Mouse (Mus musculus): Measurements from ENCODE around the gene Ddx23.

Ddx23 gene

GRCm38 (mm10) chr15:98674284-98674993, 11.7 kb upstream of the Ddx23 start:
- no peak for DNase-seq

GRCm38 (mm10) chr15:98673732-98674131, 11.0 kb upstream of the Ddx23 start:
- DNase-seq = no peak

- no peak for DNase-seq
Measured at GRCm38 (mm10) chr15:98672592-98672991, 9.9 kb upstream of the Ddx23 start.

GRCm38 (mm10) chr15:98664042-98664907, 1.6 kb upstream of the Ddx23 start:
- DNase-seq = no peak

- DNase-seq = no peak
Measured at GRCm38 (mm10) chr15:98662198-98662566, 512 bp downstream of the Ddx23 start.

- no peak for DNase-seq
Measured at GRCm38 (mm10) chr15:98656982-98657751, 5.5 kb downstream of the Ddx23 start.

- DNase-seq = no peak
Measured at GRCm38 (mm10) chr15:98652174-98652573, 10.5 kb downstream of the Ddx23 start.

GRCm38 (mm10) chr15:98651431-98651830, 11.3 kb downstream of the Ddx23 start:
- DNase-seq = no peak

- DNase-seq = no peak
Measured at GRCm38 (mm10) chr15:98648071-98648470, 14.6 kb downstream of the Ddx23 start.

- DNase-seq = no peak
Measured at GRCm38 (mm10) chr15:98647308-98647707, 15.4 kb downstream of the Ddx23 start.

- no peak for DNase-seq
Measured at GRCm38 (mm10) chr15:98646737-98647136, 16.0 kb downstream of the Ddx23 start.

GRCm38 (mm10) chr15:98645057-98646026, 17.4 kb downstream of the Ddx23 start:
- no peak for DNase-seq

- no peak for DNase-seq
Measured at GRCm38 (mm10) chr15:98644406-98644805, 18.3 kb downstream of the Ddx23 start.

- DNase-seq = peak in 1 of 2 experiments; percentile 54
Measured at GRCm38 (mm10) chr15:98640157-98640556, 22.5 kb downstream of the Ddx23 start.

GRCm38 (mm10) chr15:98637155-98637554, 25.5 kb downstream of the Ddx23 start:
- DNase-seq = no peak

- peak; percentile 44 for DNase-seq
Measured at GRCm38 (mm10) chr15:98636517-98636916, 26.2 kb downstream of the Ddx23 start.

GRCm38 (mm10) chr15:98635291-98635841, 27.3 kb downstream of the Ddx23 start:
- peak; percentile 51 to 59 for DNase-seq

GRCm38 (mm10) chr15:98634541-98635081, 28.1 kb downstream of the Ddx23 start:
- peak; percentile 89 to 92 for DNase-seq

GRCm38 (mm10) chr15:98633822-98634470, 28.7 kb downstream of the Ddx23 start:
- no peak for DNase-seq

GRCm38 (mm10) chr15:98632921-98633320, 29.8 kb downstream of the Ddx23 start:
- DNase-seq = no peak
